Mouse (Mus musculus) liver, embryonic 16.5 days (tissue): ENCODE measurements around the gene Slc29a2. TPM values are rescaled to one million over a fixed set of nuclear protein-coding genes. Genes with fewer than 3 reads are reported as not detected.
A peak's percentile ranks its signal among the peaks of the same experiment; 100 is the strongest.

ENCODE experiments used
- ATAC-seq: fragments of 200-750 bp; cut with Nextera tagmentation; 2 replicates; pipeline ENCODE4 v1.8.0; 2017; ENCODE audit warnings: low read depth, mild to moderate bottlenecking, moderate number of reproducible peaks, moderate library complexity
- H3K27ac ChIP-seq: fragments of 300-500 bp; sonication (generic); 2 replicates; pipeline ENCODE4 v1.5.1; 2014; ENCODE audit warnings: mild to moderate bottlenecking, low read length
- H3K27me3 ChIP-seq: fragments of 300-500 bp; sonication (generic); 2 replicates; pipeline ENCODE4 v1.6.1; 2014; ENCODE audit warnings: low read depth, low read length, mixed read lengths; ENCODE audit not compliant: control insufficient read depth, insufficient read depth
- H3K36me3 ChIP-seq: fragments of 300-500 bp; sonication (generic); 2 replicates; pipeline ENCODE4 v1.6.1; 2014; ENCODE audit warnings: mild to moderate bottlenecking; ENCODE audit not compliant: control insufficient read depth, insufficient read depth
- H3K4me1 ChIP-seq: fragments of 300-500 bp; sonication (generic); 2 replicates; pipeline ENCODE4 v1.6.1; 2014; ENCODE audit warnings: low read depth, low read length, mixed read lengths; ENCODE audit not compliant: control insufficient read depth
- H3K4me2 ChIP-seq: fragments of 300-500 bp; sonication (generic); 2 replicates; pipeline ENCODE4 v1.6.1; 2014; ENCODE audit warnings: low read depth, low read length, mixed read lengths
- H3K4me3 ChIP-seq: fragments of 300-500 bp; sonication (generic); 2 replicates; pipeline ENCODE4 v1.5.1; 2014; ENCODE audit warnings: low read depth, mild to moderate bottlenecking, low read length
- H3K9ac ChIP-seq: fragments of 300-500 bp; sonication (generic); 2 replicates; pipeline ENCODE4 v1.6.1; 2014; ENCODE audit warnings: low read depth, low read length
- H3K9me3 ChIP-seq: fragments of 300-500 bp; sonication (generic); replicated peaks from 2 replicates; pipeline ENCODE4 v1.6.1; 2016; ENCODE audit warnings: low read length; ENCODE audit not compliant: control insufficient read depth
- whole genome bisulfite sequencing: fragments of 180-500 bp; shearing (Covaris S2); extraction: QIAGEN DNeasy Blood & Tissue Kit; methylation state at CpG from one replicate; pipeline ENCODE4 v1.1.7; 2014; ENCODE audit not compliant: insufficient replicate concordance; 5-methylcytosine and 5-hydroxymethylcytosine counted together
- polyA plus RNA-seq: library from polyadenylated mRNA; unstranded; fragments of >200 nt; fragmentation: Nextera tagmentation; extraction: Ambion mirVana; gene quantifications from 2 replicates; pipeline ENCODE4 v1.2.1, GENCODE M21; 2015

Gene Slc29a2
- polyA plus RNA-seq, 1 experiment from 2014 or later: 1.6 TPM

- peak; percentile 73 for ATAC-seq
- peaks cover 45% of the 10 kb centered on the region for H3K27me3 ChIP-seq
- peak overlapping the region; percentile 86 for H3K4me2 ChIP-seq
- no peaks in the 10 kb centered on the region for H3K9me3 ChIP-seq
- H3K27ac ChIP-seq: 0 out of 2 replicates have a peak overlapping the region, but pooled peaks have one; percentile 27
- H3K4me1 ChIP-seq: peaks cover 42% of the 10 kb centered on the region
- no peaks in the 10 kb centered on the region for H3K36me3 ChIP-seq
- WGBS: 3% methylated on average over 40 of the region's 40 CpGs
- peak overlapping the region; percentile 44; the same call in 1 of the 2 replicates for H3K9ac ChIP-seq
- H3K4me3 ChIP-seq: peak overlapping the region; percentile 59
These were observed 48.1 kb downstream of the Slc29a2 start for GRCm38 (mm10) chr19:5071545-5072369.

GRCm38 (mm10) chr19:5072389-5073019, 48.8 kb downstream of the Slc29a2 start:
- Histone ChIP-seq H3K4me2 (peak overlapping the region; percentile 86), H3K9me3 (no peaks in the 10 kb centered on the region), H3K27me3 (peaks cover 39% of the 10 kb centered on the region), H3K4me1 (peaks cover 35% of the 10 kb centered on the region), H3K4me3 (peak overlapping the region; percentile 59), H3K9ac (peak overlapping the region; percentile 1; the same call in 1 of the 2 replicates), H3K27ac (0 out of 2 replicates have a peak overlapping the region, but pooled peaks have one; percentile 27), H3K36me3 (no peaks in the 10 kb centered on the region)
- 3% methylated on average over 20 of the region's 20 CpGs for WGBS
- ATAC-seq: no peak; the same call in 1 of the 2 replicates

GRCm38 (mm10) chr19:5073028-5073427, 49.4 kb downstream of the Slc29a2 start:
- H3K4me1 ChIP-seq: peaks cover 30% of the 10 kb centered on the region
- WGBS: 1% methylated on average over 15 of the region's 15 CpGs
- no peaks in the 10 kb centered on the region for H3K9me3 ChIP-seq
- no peaks in the 10 kb centered on the region for H3K36me3 ChIP-seq
- ATAC-seq: no peak
- H3K4me3 ChIP-seq: peak overlapping the region; percentile 59
- H3K4me2 ChIP-seq: peak overlapping the region; percentile 86
- no peak overlapping the region for H3K27ac ChIP-seq
- peaks cover 35% of the 10 kb centered on the region for H3K27me3 ChIP-seq
- no peak overlapping the region for H3K9ac ChIP-seq

GRCm38 (mm10) chr19:5073518-5073917, 49.9 kb downstream of the Slc29a2 start:
- H3K36me3 ChIP-seq: no peaks in the 10 kb centered on the region
- H3K27me3 ChIP-seq: peaks cover 30% of the 10 kb centered on the region
- H3K27ac ChIP-seq: no peak overlapping the region
- no peak for ATAC-seq
- H3K9me3 ChIP-seq: no peaks in the 10 kb centered on the region
- WGBS: 32% methylated on average over 5 of the region's 5 CpGs
- no peak overlapping the region for H3K4me3 ChIP-seq
- H3K4me2 ChIP-seq: no peak overlapping the region
- H3K4me1 ChIP-seq: peaks cover 25% of the 10 kb centered on the region
- no peak overlapping the region for H3K9ac ChIP-seq

GRCm38 (mm10) chr19:5079279-5079678, 55.6 kb downstream of the Slc29a2 start:
- H3K4me2 ChIP-seq: no peak overlapping the region
- peaks cover 45% of the 10 kb centered on the region for H3K27me3 ChIP-seq
- WGBS: 72% methylated on average over 1 of the region's 1 CpGs

More at GRCm38 (mm10) chr19:5079279-5079678, 55.6 kb downstream of the Slc29a2 start:
- no peak overlapping the region for H3K9ac ChIP-seq
- H3K4me3 ChIP-seq: no peak overlapping the region
- H3K27ac ChIP-seq: no peak overlapping the region
- H3K4me1 ChIP-seq: no peaks in the 10 kb centered on the region
- H3K9me3 ChIP-seq: no peaks in the 10 kb centered on the region
- no peaks in the 10 kb centered on the region for H3K36me3 ChIP-seq
- no peak for ATAC-seq

Other genes starting within 250 kb of the Slc29a2 start
- 28.3 and 29.2 TPM in 2 replicates for gene Rbm4, start 230.0 kb upstream of the Slc29a2 start, polyA plus RNA-seq
- 11.7 and 13.7 TPM in 2 replicates for gene Gm21992, start 212.2 kb upstream of the Slc29a2 start, polyA plus RNA-seq
- 39.1 and 41.2 TPM in 2 replicates for gene Rbm14, start 212.2 kb upstream of the Slc29a2 start, polyA plus RNA-seq
- 55.2 and 57.1 TPM in 2 replicates for gene Ccs, start 184.5 kb upstream of the Slc29a2 start, polyA plus RNA-seq
- gene Ccdc87, start 184.5 kb upstream of the Slc29a2 start, polyA plus RNA-seq: not detected in 2 replicates
- 27.3 and 30.5 TPM in 2 replicates for gene Ctsf, start 168.7 kb upstream of the Slc29a2 start, polyA plus RNA-seq
- 0.65 and 1.3 TPM in 2 replicates for gene Actn3, start 146.0 kb upstream of the Slc29a2 start, polyA plus RNA-seq
- 10.5 and 10.6 TPM in 2 replicates for gene Zdhhc24, start 145.2 kb upstream of the Slc29a2 start, polyA plus RNA-seq
- gene Bbs1, start 117.2 kb upstream of the Slc29a2 start, polyA plus RNA-seq: 0.95 and 1.2 TPM in 2 replicates
- 44.1 and 44.2 TPM in 2 replicates for gene Dpp3, start 95.6 kb upstream of the Slc29a2 start, polyA plus RNA-seq
- 0.29 and 0.31 TPM in 2 replicates for gene Peli3, start 80.7 kb upstream of the Slc29a2 start, polyA plus RNA-seq
- 36.8 and 38.0 TPM in 2 replicates for gene Mrpl11, start 61.7 kb upstream of the Slc29a2 start, polyA plus RNA-seq
- gene Npas4, start 33.5 kb upstream of the Slc29a2 start, polyA plus RNA-seq: not detected in 2 replicates
- 8.6 and 9.1 TPM in 2 replicates for gene B4gat1, start 15.0 kb downstream of the Slc29a2 start, polyA plus RNA-seq
- gene AC124502.3, start 15.0 kb downstream of the Slc29a2 start, polyA plus RNA-seq: 0.58 TPM in 1 of 2 replicates, not detected in the other
- 21.0 and 22.2 TPM in 2 replicates for gene Brms1, start 17.5 kb downstream of the Slc29a2 start, polyA plus RNA-seq
- 0.13 and 0.35 TPM in 2 replicates for gene Rin1, start 26.6 kb downstream of the Slc29a2 start, polyA plus RNA-seq
- gene Cd248, start 44.2 kb downstream of the Slc29a2 start, polyA plus RNA-seq: 2.4 and 3.7 TPM in 2 replicates
- 0.33 and 0.52 TPM in 2 replicates for gene Tmem151a, start 61.7 kb downstream of the Slc29a2 start, polyA plus RNA-seq
- gene Yif1a, start 64.7 kb downstream of the Slc29a2 start, polyA plus RNA-seq: 51.2 and 53.1 TPM in 2 replicates
- 0.40 and 0.46 TPM in 2 replicates for gene Cnih2, start 74.7 kb downstream of the Slc29a2 start, polyA plus RNA-seq
- 79.2 and 88.7 TPM in 2 replicates for gene Rab1b, start 83.2 kb downstream of the Slc29a2 start, polyA plus RNA-seq
- 1.5 and 1.9 TPM in 2 replicates for gene Klc2, start 94.7 kb downstream of the Slc29a2 start, polyA plus RNA-seq
- 6.8 and 8.1 TPM in 2 replicates for gene Pacs1, start 249.3 kb downstream of the Slc29a2 start, polyA plus RNA-seq